Mouse (Mus musculus) limb, embryonic 14.5 days (tissue): ENCODE measurements around the gene Galc. TPM values are rescaled to one million over a fixed set of nuclear protein-coding genes. Genes with fewer than 3 reads are reported as not detected.

Experiments
- ATAC-seq: fragments of 200-750 bp; cut with Nextera tagmentation; 2 replicates; pipeline ENCODE4 v1.8.0; 2017; ENCODE audit warnings: low read depth, moderate number of reproducible peaks, moderate TSS enrichment; ENCODE audit not compliant: low FRiP score
- DNase-seq: peaks from one replicate; pipeline ENCODE4 v3.0.0-alpha.2; 2015; ENCODE audit warnings: low spot score
- H3K27ac ChIP-seq: fragments of 300-500 bp; sonication (generic); replicated peaks from 2 replicates; pipeline ENCODE4 v1.5.1; 2014; ENCODE audit warnings: low read depth, mild to moderate bottlenecking, low read length, moderate library complexity, mixed read lengths
- H3K27me3 ChIP-seq: fragments of 300-500 bp; sonication (generic); 2 replicates; pipeline ENCODE4 v1.6.1; 2014; ENCODE audit warnings: low read length, mixed read lengths; ENCODE audit not compliant: control insufficient read depth, insufficient read depth
- H3K36me3 ChIP-seq: fragments of 300-500 bp; sonication (generic); 2 replicates; pipeline ENCODE4 v1.6.1; 2014; ENCODE audit warnings: mild to moderate bottlenecking, low read length, moderate library complexity, mixed read lengths; ENCODE audit not compliant: control insufficient read depth, insufficient read depth
- H3K4me1 ChIP-seq: fragments of 300-500 bp; sonication (generic); 2 replicates; pipeline ENCODE4 v1.6.1; 2014; ENCODE audit warnings: antibody characterized with exemption, low read length, mixed read lengths; ENCODE audit not compliant: control insufficient read depth, insufficient read depth
- H3K4me2 ChIP-seq: fragments of 300-500 bp; sonication (generic); replicated peaks from 2 replicates; pipeline ENCODE4 v1.6.1; 2014; ENCODE audit warnings: low read depth, mild to moderate bottlenecking, low read length, moderate library complexity; ENCODE audit not compliant: severe bottlenecking
- H3K4me3 ChIP-seq: fragments of 300-500 bp; sonication (generic); replicated peaks from 2 replicates; pipeline ENCODE4 v1.5.1; 2014; ENCODE audit warnings: low read length
- H3K9ac ChIP-seq: fragments of 300-500 bp; sonication (generic); 2 replicates; pipeline ENCODE4 v1.6.1; 2014; ENCODE audit warnings: mild to moderate bottlenecking, low read depth, low read length, moderate library complexity; ENCODE audit not compliant: severe bottlenecking
- H3K9me3 ChIP-seq: fragments of 300-500 bp; sonication (generic); 2 replicates; pipeline ENCODE4 v1.6.1; 2016; ENCODE audit warnings: low read length; ENCODE audit not compliant: control insufficient read depth
- POLR2A ChIP-seq: fragments of 200-500 bp; IDR thresholded peaks from 2 replicates; pipeline ENCODE4 v1.8.0; 2012; ENCODE audit warnings: inconsistent platforms, mild to moderate bottlenecking, moderate library complexity, borderline replicate concordance; ENCODE audit not compliant: insufficient read depth, insufficient read length; ENCODE audit errors: extremely low read depth
- WGBS: fragments of 180-500 bp; shearing (Covaris S2); extraction: QIAGEN DNeasy Blood & Tissue Kit; methylation state at CpG from one replicate; pipeline ENCODE4 v1.1.7; 2014; 5-methylcytosine and 5-hydroxymethylcytosine counted together
- polyA plus RNA-seq, 2 experiments: library from polyadenylated mRNA; depleted of rRNA in 1 of 2; stranded (reverse) in 1 of 2; unstranded in 1 of 2; fragments of >200 nt; fragmentation: Nextera tagmentation in 1 of 2; extraction: Ambion mirVana in 1 of 2; gene quantifications; 2 replicates each; pipeline versions ENCODE4 v1.2.1 to v1.2.3; 2012 to 2014

The Galc gene
- 14.4 and 16.0 TPM in 2 replicates for polyA plus RNA-seq (2012; rRNA removed)
- polyA plus RNA-seq (2014; fragmentation: Nextera tagmentation; extraction: Ambion mirVana) = 7.2 and 9.9 TPM in 2 replicates

DNA sequence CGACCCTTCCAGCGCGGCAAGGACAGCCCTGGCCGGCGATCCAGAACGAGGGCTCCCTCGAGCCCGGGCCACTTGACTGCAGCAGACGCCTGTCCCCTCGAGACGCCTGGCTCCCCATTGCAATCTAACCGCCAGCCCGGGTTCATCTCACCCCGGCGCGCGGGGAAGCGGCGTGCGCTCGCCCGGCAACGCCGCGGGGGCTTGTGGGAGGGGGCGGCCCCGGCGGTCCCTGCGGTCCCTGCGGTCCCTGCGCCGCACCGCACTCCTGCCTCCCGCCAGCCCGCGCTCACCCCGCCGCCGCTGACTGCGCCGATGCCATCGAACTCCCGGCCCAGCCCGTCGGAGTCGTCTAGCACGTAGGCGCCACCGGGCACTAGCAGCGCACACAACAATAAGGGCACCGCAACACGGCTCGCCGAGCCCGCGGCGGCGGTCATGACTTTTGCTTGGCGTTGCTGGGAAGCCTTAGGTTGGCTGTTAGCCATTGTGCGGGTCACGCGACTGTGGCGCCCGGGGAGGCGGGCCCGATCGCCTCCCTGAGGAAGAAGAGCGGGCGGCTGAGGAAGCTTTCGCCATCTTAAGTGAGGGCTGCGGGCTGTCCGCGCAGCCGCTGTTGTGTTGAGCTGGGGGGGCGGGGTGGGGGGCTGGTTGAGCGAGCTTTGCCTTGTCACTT is at the start of gene Galc:
Galc (minus strand) TSS at position 615 of the 673 bp plus-strand sequence.
- H3K9ac ChIP-seq = peak within 1 kb of the TSS; percentile 98
- peak within 1 kb of the TSS; percentile 80 for H3K4me3 ChIP-seq
- ATAC-seq (peak; percentile 93), DNase-seq (peak; percentile 82)
- 0 out of 2 replicates have a peak, but pooled peaks have one; percentile 50 for TF ChIP-seq POLR2A
- H3K36me3 ChIP-seq = no peaks in the 10 kb centered on the region
- H3K27me3 ChIP-seq = no peaks in the 10 kb centered on the region
- peak within 1 kb of the TSS; percentile 79 for H3K4me2 ChIP-seq
- H3K4me1 ChIP-seq = 0 out of 2 replicates have a peak, but pooled peaks cover 4% of the 10 kb centered on the region
- H3K27ac ChIP-seq = peak within 1 kb of the TSS; percentile 88
- no peaks in the 10 kb centered on the region for H3K9me3 ChIP-seq
- WGBS = under 1% methylated on average over 42 of the region's 76 CpGs

- H3K27me3 ChIP-seq = no peaks in the 10 kb centered on the region
- 89% methylated on average over 7 of the region's 7 CpGs for WGBS
- no peaks in the 10 kb centered on the region for H3K9me3 ChIP-seq
- no peaks in the 10 kb centered on the region for H3K36me3 ChIP-seq
- ATAC-seq (no peak), DNase-seq (no peak)
- no peak overlapping the region for H3K4me2 ChIP-seq
- H3K4me3 ChIP-seq = no peak overlapping the region
- H3K27ac ChIP-seq = no peak overlapping the region
- no peaks in the 10 kb centered on the region for H3K4me1 ChIP-seq
- TF ChIP-seq POLR2A = no peak
- no peak overlapping the region for H3K9ac ChIP-seq
Observed at GRCm38 (mm10) chr12:98307179-98307915, 48.1 kb upstream of the Galc start.

DNA sequence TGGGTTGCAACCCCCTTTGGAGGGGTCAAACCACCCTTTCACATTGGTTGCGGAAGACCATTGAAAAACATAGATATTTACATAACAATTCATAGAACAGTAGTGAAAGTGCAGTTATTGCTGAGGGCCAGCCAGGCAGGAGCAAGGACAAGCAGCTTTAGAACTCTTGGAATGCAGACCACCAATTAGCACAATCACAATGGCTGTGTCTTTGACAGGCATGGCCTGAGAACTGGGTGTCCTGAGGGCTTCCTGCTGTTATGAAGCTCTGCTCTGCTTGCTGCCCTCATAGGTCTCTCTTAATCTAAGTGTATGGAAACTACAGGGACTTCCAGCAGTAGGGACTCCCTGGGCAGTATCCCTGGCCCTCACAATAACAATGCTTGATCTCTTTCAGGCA is 43.8 kb upstream of the Galc start:
- no peaks in the 10 kb centered on the region for H3K4me1 ChIP-seq
- H3K9ac ChIP-seq = no peak overlapping the region
- H3K36me3 ChIP-seq = no peaks in the 10 kb centered on the region
- DNase-seq = no peak
- H3K4me2 ChIP-seq = no peak overlapping the region
- no peak for TF ChIP-seq POLR2A
- WGBS = 92% methylated on average over 1 of the region's 1 CpGs
- H3K9me3 ChIP-seq = no peaks in the 10 kb centered on the region
- no peak for ATAC-seq
- no peaks in the 10 kb centered on the region for H3K27me3 ChIP-seq
- H3K27ac ChIP-seq = no peak overlapping the region
- H3K4me3 ChIP-seq = no peak overlapping the region

GRCm38 (mm10) chr12:98301980-98302379 is 42.7 kb upstream of the Galc start:
- no peak overlapping the region for H3K27ac ChIP-seq
- no peaks in the 10 kb centered on the region for H3K27me3 ChIP-seq
- no peak overlapping the region for H3K4me2 ChIP-seq
- 80% methylated on average over 5 of the region's 5 CpGs for WGBS
- H3K9ac ChIP-seq = no peak overlapping the region
- no peak overlapping the region for H3K4me3 ChIP-seq
- no peaks in the 10 kb centered on the region for H3K9me3 ChIP-seq
- H3K4me1 ChIP-seq = no peaks in the 10 kb centered on the region
- no peak for TF ChIP-seq POLR2A
- no peak for DNase-seq
- H3K36me3 ChIP-seq = no peaks in the 10 kb centered on the region
- ATAC-seq = no peak

DNA sequence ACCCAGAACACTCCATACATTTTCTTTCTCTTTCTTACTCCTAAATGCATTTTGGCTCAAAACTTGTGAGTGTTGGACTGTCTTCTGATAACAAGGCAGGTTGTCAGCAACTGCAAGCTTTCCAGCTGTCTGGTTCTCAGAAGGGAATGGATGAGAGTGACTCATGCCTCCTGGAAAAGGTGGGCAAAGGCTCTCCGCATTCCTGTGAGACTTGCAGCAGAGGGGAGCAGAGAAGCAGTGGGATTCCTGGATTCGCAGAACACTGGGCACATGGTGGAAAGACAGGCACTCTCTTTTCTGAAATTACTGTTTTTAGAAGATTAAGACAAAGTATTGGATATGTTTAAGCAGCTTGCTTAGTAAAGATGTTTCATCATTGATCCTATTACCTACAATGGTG is 35.0 kb upstream of the Galc start:
- Histone ChIP-seq H3K27me3 (no peaks in the 10 kb centered on the region), H3K9me3 (no peaks in the 10 kb centered on the region), H3K27ac (no peak overlapping the region), H3K9ac (no peak overlapping the region), H3K4me3 (no peak overlapping the region), H3K4me2 (no peak overlapping the region), H3K4me1 (no peaks in the 10 kb centered on the region), H3K36me3 (no peaks in the 10 kb centered on the region)
- ATAC-seq = no peak
- 94% methylated on average over 2 of the region's 2 CpGs for WGBS
- no peak for TF ChIP-seq POLR2A
- no peak for DNase-seq
